Mouse (Mus musculus): ENCODE measurements at regions not wholly inside any gene's neighbourhood (a gene's known extent, or its start where the extent isn't known, plus 50 kb on each side); places are given as distances from the start of the nearest gene placed in this dataset.
A peak's percentile ranks its signal among the peaks of the same experiment; 100 is the strongest.

DNA sequence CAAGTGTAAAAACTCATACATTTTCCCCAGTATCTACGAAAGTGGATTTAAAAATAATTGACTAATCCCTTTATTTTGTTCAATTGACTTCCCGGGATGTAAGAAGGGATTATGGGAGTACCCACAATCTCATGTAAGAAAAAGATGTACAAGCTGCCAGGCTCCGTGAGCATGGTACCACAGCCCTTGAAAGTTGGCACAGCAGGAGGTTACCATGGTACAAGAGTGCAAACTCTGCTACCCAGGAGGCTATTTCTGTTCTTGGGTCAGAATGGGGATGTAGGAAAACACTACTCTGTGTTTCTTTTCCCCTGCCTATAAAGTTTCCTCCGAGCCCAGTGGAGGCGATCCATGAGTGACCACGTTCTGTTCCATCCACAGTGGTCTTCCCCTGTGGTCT, 113.9 kb upstream of the Hdac4 start:
- Histone ChIP-seq H3K4me3 (no peak overlapping the region), H3K36me3 (no peaks in the 10 kb centered on the region), H3K4me1 (no peaks in the 10 kb centered on the region), H3K9me3 (no peaks in the 10 kb centered on the region), H3K9ac (no peak overlapping the region), H3K4me2 (no peak overlapping the region), H3K27me3 (no peaks in the 10 kb centered on the region), H3K27ac (no peak overlapping the region)
- ATAC-seq (ENCODE audit: insufficient number of reproducible peaks, low FRiP score, low TSS enrichment, low read depth), result no peak
- WGBS, result 81% methylated on average over 6 of the region's 6 CpGs

- Histone ChIP-seq H3K27me3 (no peaks in the 10 kb centered on the region), H3K27ac (no peak overlapping the region), H3K4me2 (no peak overlapping the region), H3K4me1 (no peaks in the 10 kb centered on the region), H3K36me3 (no peaks in the 10 kb centered on the region), H3K4me3 (no peak overlapping the region), H3K9me3 (no peaks in the 10 kb centered on the region), H3K9ac (no peak overlapping the region)
- ATAC-seq (ENCODE audit: insufficient number of reproducible peaks, low FRiP score, low TSS enrichment, low read depth), result no peak
- WGBS, result 87% methylated on average over 3 of the region's 3 CpGs
Observed at GRCm38 (mm10) chr1:92308537-92308936, 113.0 kb upstream of the Hdac4 start.

DNA sequence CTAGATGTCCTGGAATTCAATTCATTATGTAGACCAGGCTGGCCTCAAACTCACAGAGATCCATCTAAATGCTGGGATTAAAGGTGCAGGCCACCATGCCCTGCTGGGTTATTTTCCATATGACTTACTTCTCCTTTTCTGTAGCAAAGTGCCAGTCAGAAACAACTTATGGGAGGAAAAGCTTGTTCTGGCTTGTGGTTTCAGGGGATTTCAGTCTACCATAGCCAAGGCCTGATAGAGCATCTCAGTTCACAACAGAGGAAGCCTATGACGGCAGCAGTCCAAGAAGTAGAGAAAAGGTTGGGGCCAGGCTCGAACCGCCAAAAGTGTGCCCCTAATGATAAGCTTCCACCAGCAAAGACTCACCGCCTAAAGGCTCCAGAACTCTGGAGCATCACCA, 110.5 kb upstream of the Hdac4 start:
- H3K4me2 ChIP-seq, result no peak overlapping the region
- no peak overlapping the region for H3K27ac ChIP-seq
- no peak overlapping the region for H3K9ac ChIP-seq
- no peak overlapping the region for H3K4me3 ChIP-seq
- H3K27me3 ChIP-seq, result no peaks in the 10 kb centered on the region
- no peaks in the 10 kb centered on the region for H3K36me3 ChIP-seq
- no peak for ATAC-seq (ENCODE audit: insufficient number of reproducible peaks, low FRiP score, low TSS enrichment, low read depth)
- H3K4me1 ChIP-seq, result no peaks in the 10 kb centered on the region
- no peaks in the 10 kb centered on the region for H3K9me3 ChIP-seq
- 87% methylated on average over 4 of the region's 4 CpGs for WGBS

- WGBS, result 44% methylated on average over 7 of the region's 7 CpGs
- Histone ChIP-seq H3K4me2 (no peak overlapping the region), H3K9me3 (no peaks in the 10 kb centered on the region), H3K4me3 (no peak overlapping the region), H3K27ac (no peak overlapping the region), H3K27me3 (no peaks in the 10 kb centered on the region), H3K36me3 (no peaks in the 10 kb centered on the region), H3K9ac (no peak overlapping the region), H3K4me1 (peaks cover 3% of the 10 kb centered on the region; the same call in 1 of the 2 replicates)
- ATAC-seq (ENCODE audit: insufficient number of reproducible peaks, low FRiP score, low TSS enrichment, low read depth), result no peak
Observed at GRCm38 (mm10) chr1:92299041-92299440, 103.5 kb upstream of the Hdac4 start.

GRCm38 (mm10) chr1:92292681-92293380, 97.3 kb upstream of the Hdac4 start:
- WGBS, result 77% methylated on average over 7 of the region's 7 CpGs

GRCm38 (mm10) chr1:92286966-92287342, 91.5 kb upstream of the Hdac4 start:
- Histone ChIP-seq H3K4me3 (no peak overlapping the region), H3K4me1 (peaks cover 8% of the 10 kb centered on the region; the same call in 1 of the 2 replicates), H3K27ac (no peak overlapping the region), H3K9me3 (0 out of 2 replicates have a peak, but pooled peaks cover 4% of the 10 kb centered on the region), H3K4me2 (no peak overlapping the region), H3K9ac (no peak overlapping the region), H3K27me3 (no peaks in the 10 kb centered on the region), H3K36me3 (no peaks in the 10 kb centered on the region)
- 100% methylated on average over 1 of the region's 1 CpGs for WGBS
- no peak for ATAC-seq (ENCODE audit: insufficient number of reproducible peaks, low FRiP score, low TSS enrichment, low read depth)

More at GRCm38 (mm10) chr1:92292681-92293380, 97.3 kb upstream of the Hdac4 start:
- no peak for ATAC-seq (ENCODE audit: insufficient number of reproducible peaks, low FRiP score, low TSS enrichment, low read depth)
- no peak overlapping the region for H3K4me2 ChIP-seq
- H3K4me1 ChIP-seq, result no peaks in the 10 kb centered on the region
- H3K27ac ChIP-seq, result no peak overlapping the region
- H3K9me3 ChIP-seq, result 0 out of 2 replicates have a peak, but pooled peaks cover under 1% of the 10 kb centered on the region
- no peak overlapping the region for H3K9ac ChIP-seq
- H3K4me3 ChIP-seq, result no peak overlapping the region
- H3K36me3 ChIP-seq, result no peaks in the 10 kb centered on the region
- H3K27me3 ChIP-seq, result no peaks in the 10 kb centered on the region

DNA sequence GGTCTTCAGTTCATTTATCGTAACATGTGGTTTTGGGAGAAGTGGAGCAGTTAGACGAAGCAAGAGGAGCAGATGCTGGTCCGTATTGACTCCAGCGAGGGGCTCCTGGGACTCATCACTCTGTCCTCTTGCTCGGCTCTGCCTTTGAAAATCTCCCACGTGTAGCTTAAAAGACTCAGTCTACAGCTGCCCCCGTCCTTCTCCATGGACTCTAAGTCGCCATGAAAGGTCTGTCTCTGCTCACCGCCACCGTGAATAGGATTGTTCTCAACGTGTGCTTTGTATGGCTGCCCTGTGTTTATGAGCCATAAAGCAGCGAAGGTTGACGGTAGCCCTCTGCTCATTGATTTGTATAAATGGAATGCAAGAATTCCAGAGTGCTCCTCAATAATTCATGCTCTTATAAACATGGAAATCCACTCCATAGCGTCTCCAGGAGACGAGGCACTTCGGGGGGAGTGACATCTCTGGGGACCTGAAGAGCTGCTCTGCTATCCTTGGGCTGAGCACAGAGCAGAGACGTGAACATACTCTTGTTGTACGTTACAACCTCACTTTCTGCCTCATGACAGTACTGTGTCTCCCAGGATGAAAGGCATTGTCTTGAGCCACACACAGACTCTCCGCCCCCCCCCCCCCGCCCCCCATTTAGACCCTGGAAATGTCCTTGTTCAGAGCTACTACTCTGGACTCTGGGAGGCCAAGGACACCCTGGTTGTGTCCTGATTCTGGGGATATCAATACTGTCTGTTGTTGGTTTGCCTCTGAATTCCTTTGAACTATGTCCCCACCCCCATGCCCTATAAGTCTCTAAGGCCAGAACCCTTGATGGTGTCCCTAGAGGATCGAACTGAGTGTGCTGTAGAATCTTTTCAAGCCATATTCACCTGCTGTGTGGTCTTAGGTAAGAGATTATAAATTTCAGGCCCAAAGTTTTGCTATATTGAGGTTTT, 90.8 kb upstream of the Hdac4 start:
- no peak overlapping the region for H3K9ac ChIP-seq
- H3K4me2 ChIP-seq, result peak overlapping the region; percentile 34
- H3K4me3 ChIP-seq, result peak overlapping the region; percentile 13; the same call in 1 of the 2 replicates
- no peak for ATAC-seq (ENCODE audit: insufficient number of reproducible peaks, low FRiP score, low TSS enrichment, low read depth)
- no peaks in the 10 kb centered on the region for H3K36me3 ChIP-seq
- H3K27me3 ChIP-seq, result no peaks in the 10 kb centered on the region
- H3K4me1 ChIP-seq, result peaks cover 8% of the 10 kb centered on the region; the same call in 1 of the 2 replicates
- H3K27ac ChIP-seq, result no peak overlapping the region
- WGBS, result 41% methylated on average over 21 of the region's 21 CpGs
- 0 out of 2 replicates have a peak, but pooled peaks cover 4% of the 10 kb centered on the region for H3K9me3 ChIP-seq

DNA sequence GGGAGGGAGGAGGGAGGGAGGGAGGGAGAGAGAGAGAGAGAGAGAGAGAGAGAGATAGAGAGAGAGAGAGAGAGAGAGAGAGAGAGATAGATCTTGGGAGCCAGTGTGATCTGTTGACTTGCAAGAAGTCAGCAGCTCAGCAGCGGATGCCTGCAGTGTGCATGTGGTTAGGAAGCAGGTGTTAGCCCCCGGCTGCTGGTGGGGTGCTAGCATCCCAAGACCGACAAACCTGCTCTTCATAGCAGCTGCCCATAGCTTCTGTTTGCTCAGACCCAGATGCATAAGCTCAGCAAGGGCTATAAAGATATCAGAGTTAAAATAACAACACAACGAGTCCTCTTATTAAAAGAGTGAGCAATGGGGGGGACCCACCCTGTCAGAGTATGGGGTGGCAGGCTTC, 88.7 kb upstream of the Hdac4 start:
- peaks cover 8% of the 10 kb centered on the region; the same call in 1 of the 2 replicates for H3K4me1 ChIP-seq
- no peaks in the 10 kb centered on the region for H3K36me3 ChIP-seq
- H3K9ac ChIP-seq, result no peak overlapping the region
- 0 out of 2 replicates have a peak, but pooled peaks cover 4% of the 10 kb centered on the region for H3K9me3 ChIP-seq
- H3K27me3 ChIP-seq, result no peaks in the 10 kb centered on the region
- no peak overlapping the region for H3K4me2 ChIP-seq
- H3K4me3 ChIP-seq, result no peak overlapping the region
- ATAC-seq (ENCODE audit: insufficient number of reproducible peaks, low FRiP score, low TSS enrichment, low read depth), result no peak
- 56% methylated on average over 4 of the region's 4 CpGs for WGBS
- H3K27ac ChIP-seq, result no peak overlapping the region

DNA sequence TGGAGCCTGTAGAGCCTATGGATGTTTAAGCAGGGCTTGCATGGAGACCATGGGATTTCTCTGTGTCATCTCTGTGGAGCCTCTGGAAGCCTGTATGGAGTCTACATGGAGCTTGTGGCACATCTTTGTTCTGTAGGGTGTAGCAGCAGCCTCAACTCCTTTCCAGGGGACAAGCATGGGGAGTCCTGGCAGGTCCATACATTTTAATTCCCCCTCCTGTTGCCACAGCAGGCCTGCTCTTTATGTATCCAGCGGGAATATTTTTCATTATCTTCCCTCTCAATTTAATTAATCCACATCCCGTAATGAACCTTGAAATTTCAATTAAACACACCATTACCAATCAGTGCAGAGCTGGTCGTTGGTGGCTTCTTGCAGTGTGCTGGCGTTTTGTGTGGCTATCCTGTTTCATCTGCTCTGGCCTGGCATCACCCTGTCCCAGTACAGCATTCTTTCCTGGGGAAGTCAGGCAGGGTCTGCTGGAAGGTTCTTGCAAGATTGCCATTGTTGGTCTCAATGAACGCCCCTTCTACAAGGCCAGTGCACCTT, 81.8 kb upstream of the Hdac4 start:
- no peaks in the 10 kb centered on the region for H3K9me3 ChIP-seq
- no peak overlapping the region for H3K9ac ChIP-seq
- H3K4me3 ChIP-seq, result no peak overlapping the region
- H3K4me2 ChIP-seq, result no peak overlapping the region
- H3K36me3 ChIP-seq, result no peaks in the 10 kb centered on the region
- no peak overlapping the region for H3K27ac ChIP-seq
- WGBS, result 74% methylated on average over 5 of the region's 5 CpGs
- no peaks in the 10 kb centered on the region for H3K27me3 ChIP-seq
- H3K4me1 ChIP-seq, result no peaks in the 10 kb centered on the region
- ATAC-seq (ENCODE audit: insufficient number of reproducible peaks, low FRiP score, low TSS enrichment, low read depth), result no peak

DNA sequence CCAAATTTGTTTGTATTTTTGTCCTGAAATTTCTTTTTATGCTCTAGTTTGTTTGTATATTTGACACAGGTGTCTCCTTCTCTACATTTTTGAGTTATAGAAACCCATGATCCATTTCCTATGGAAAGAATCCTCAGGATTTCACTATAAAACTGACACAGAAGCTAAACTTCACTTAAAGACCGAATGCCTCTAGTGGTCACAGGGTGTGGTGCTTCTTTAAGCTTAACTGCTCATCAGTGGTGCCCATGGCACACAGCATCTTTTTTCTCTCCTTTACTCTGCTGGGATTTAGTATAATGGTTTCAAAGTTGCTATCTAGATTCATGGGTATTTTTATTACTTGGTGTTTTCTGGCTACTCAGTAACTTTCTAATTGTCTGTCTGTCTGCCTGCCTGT, 79.9 kb upstream of the Hdac4 start:
- Histone ChIP-seq H3K27me3 (no peaks in the 10 kb centered on the region), H3K4me1 (no peaks in the 10 kb centered on the region), H3K4me3 (no peak overlapping the region), H3K27ac (no peak overlapping the region), H3K36me3 (no peaks in the 10 kb centered on the region), H3K9me3 (no peaks in the 10 kb centered on the region), H3K9ac (no peak overlapping the region), H3K4me2 (no peak overlapping the region)
- ATAC-seq (ENCODE audit: insufficient number of reproducible peaks, low FRiP score, low TSS enrichment, low read depth), result no peak
- 51% methylated on average over 1 of the region's 1 CpGs for WGBS

DNA sequence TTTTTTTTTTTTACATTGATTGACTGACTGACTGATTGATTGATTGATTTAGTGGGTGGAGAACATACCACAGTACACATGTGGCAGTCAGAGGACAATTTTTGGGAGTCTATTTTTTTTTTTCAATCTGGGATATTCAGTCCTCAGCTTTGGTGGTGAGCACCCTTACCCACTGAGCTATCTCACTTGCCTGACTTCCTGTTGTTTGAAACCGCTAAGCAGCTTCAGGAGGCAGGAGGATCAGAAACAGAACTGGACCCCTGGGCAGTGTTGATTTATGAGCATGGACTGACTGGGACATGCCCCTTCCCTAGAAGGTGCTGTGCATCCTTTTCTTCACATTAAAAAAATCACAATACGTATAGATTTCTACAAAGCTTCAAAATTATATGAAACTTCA, 78.3 kb upstream of the Hdac4 start:
- Histone ChIP-seq H3K27ac (no peak overlapping the region), H3K9ac (no peak overlapping the region), H3K4me3 (no peak overlapping the region), H3K4me2 (no peak overlapping the region), H3K36me3 (no peaks in the 10 kb centered on the region), H3K4me1 (no peaks in the 10 kb centered on the region), H3K9me3 (no peaks in the 10 kb centered on the region), H3K27me3 (no peaks in the 10 kb centered on the region)
- ATAC-seq (ENCODE audit: insufficient number of reproducible peaks, low FRiP score, low TSS enrichment, low read depth), result no peak
- WGBS, result 75% methylated on average over 2 of the region's 2 CpGs

Data from limb, embryonic 15.5 days (tissue).